ENCODE assay signal across 28 mouse cellular contexts in the genomic region with DNA sequence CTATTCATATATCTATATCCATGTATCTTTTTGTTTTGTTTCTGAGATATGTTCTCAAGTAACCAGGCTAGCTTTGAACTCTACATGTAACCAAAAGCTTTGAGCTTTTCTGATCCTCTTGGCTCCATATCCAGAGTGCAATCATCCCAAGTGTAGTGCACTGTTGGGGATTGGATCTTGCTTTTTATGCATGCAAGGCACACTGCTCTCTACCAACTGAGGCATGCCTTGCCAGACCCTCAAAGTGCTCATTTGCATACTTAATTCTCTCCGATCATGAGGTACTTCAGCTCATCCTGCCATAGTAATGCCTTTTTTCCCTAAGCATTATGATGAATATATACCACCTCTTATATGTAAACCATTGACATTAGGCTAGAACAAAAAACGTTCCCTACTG. TPM values are rescaled to one million over a fixed set of nuclear protein-coding genes. Genes with fewer than 3 reads are reported as not detected.
"Had no signal": no experiment of that assay in that cellular context is flagged by ENCODE, and none has a peak within 500 bp of the region (broad histone marks: within the 10 kb centered on the region; RNA-seq: fewer than 3 reads in every experiment).

No protein-coding gene starts in this region.

- H3K9ac ChIP-seq: liver, embryonic 13.5 days; midbrain, embryonic 15.5 days had no signal

- ATAC-seq: midbrain, embryonic 15.5 days had no signal

- H3K4me1 ChIP-seq: liver, embryonic 13.5 days; midbrain, embryonic 15.5 days had no signal

- H3K4me2 ChIP-seq: liver, embryonic 13.5 days; midbrain, embryonic 11.5 days; midbrain, embryonic 15.5 days had no signal

- DNase-seq: kidney, adult 18-20 months; kidney, adult 9 months; kidney, postnatal 14 days; kidney, postnatal 4 days; layer of hippocampus, adult 9-11 months; layer of hippocampus, postnatal 36 days; liver, embryonic 13.5 days; lung, adult 2 months; lung, postnatal 14 days; lung, postnatal 4 days; thymus, adult 18-20 months; thymus, postnatal 36 days had no signal

- H3K27me3 ChIP-seq: liver, embryonic 13.5 days; midbrain, embryonic 15.5 days had no signal

- H3K4me3 ChIP-seq: left cerebral cortex, adult 2 months; liver, embryonic 13.5 days; midbrain, embryonic 15.5 days; myocyte had no signal

- H3K9me3 ChIP-seq: liver, embryonic 13.5 days; midbrain, embryonic 15.5 days had no signal

- H3K27ac ChIP-seq: left cerebral cortex, adult 2 months; liver, embryonic 13.5 days; midbrain, embryonic 15.5 days had no signal

RNA-seq across cellular contexts. Expression of a gene that starts 39.4 kb away (rescaled TPM):
- total RNA-seq: liver, adult 2 months; megakaryocyte progenitor cell, adult 5-6 weeks; megakaryocyte-erythroid progenitor cell, adult 5-6 weeks; monocyte, adult 5-6 weeks had no signal
- polyA plus RNA-seq: kidney, embryonic 16.5 days; limb, embryonic 11.5 days; liver, adult 2 months; liver, embryonic 13.5 days; liver, embryonic 16.5 days; lung, adult 2 months; lung, embryonic 16.5 days; myocyte; neural tube, embryonic 11.5 days; small intestine, adult 2 months; spleen, adult 2 months; stomach, embryonic 16.5 days had no signal
